Mouse (Mus musculus): ENCODE results near the gene Traf3ip2.

Gene Traf3ip2

GRCm38 (mm10) chr10:39634423-39635101 lies 21.8 kb downstream of the Traf3ip2 start:
- no peak for DNase-seq (ENCODE audit: low spot score)

DNA sequence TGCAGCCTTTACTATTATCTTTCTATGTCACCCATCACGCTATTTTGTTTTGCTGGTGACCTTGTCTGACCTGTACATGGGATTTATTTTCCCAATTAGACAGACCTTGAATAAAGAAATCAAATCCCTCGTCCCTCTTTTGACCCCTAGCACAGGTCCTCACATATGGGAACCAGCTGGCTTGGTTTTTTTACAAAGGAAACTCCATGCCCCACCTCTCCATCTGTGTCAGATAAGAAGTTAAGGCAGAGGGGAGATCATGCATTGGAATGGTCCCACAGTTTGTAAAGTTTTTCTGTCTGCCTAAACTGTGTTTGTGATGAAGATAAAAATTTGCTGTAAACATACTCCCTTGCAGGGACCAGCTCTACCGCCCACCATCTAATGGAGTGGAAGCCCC lies 26.1 kb downstream of the Traf3ip2 start:
- no peak for DNase-seq (ENCODE audit: low spot score)

- no peak for DNase-seq (ENCODE audit: low spot score)
Measured at GRCm38 (mm10) chr10:39639783-39640182, 27.0 kb downstream of the Traf3ip2 start.

DNA sequence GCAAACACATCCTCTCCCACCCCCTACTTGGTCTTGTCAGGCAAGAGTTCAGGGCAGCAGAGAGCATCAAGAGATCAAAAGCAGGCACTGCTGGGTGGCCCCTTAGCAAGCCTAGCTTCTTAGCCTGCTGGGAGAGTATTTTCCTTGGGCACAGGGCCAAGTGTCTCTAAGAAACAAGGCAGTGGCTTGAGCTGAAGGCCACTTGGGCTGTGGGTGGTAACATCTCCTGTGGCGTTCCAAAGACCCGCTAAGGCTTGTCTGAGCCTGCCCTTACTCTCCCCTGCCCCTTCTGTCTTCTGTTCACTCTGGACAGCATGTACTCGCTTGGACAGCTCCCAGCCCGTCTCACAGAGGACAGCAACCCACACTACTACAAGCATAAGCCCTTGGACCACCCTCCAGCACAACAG lies 28.1 kb downstream of the Traf3ip2 start:
- DNase-seq (ENCODE audit: low spot score): no peak

DNA sequence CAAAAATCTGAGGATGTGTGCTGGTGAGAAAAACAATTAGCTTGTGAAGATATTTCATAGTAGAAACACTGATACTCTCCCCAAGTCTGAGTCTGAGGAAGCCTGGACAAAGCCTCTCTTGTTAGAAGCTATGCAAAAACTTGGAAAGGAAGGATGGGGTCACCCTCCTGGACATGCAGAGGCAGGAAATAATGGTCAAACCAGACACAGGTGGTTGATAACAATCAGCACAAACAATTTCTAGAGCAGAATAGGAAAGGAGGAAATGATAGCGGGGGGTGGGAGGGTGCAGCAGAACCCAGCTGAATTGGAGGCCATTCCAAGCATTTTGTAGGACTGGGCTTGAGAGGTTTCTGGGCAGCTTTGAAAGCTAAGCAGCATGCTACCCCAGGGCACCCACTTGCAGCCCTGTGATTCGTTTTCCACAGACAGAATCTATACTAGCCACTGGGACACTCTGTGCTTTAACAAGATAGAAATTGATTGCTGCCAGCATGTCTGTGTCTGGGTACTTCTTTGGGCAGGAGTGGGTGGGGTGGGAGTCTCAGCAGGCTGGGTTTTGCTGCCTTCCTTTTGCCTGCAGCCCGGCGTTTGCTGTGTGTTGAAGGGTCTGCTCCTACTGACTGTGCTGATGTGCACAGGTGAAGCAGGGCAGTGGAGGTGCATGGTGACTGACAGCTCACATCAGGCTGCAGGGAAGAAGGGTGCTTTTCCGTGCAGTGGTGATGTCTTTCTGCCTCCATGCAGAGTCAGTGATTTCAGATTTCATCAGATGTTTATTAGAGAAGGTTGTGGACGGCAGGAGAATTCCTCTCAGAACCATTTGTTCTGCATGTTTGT lies 33.3 kb downstream of the Traf3ip2 start:
- DNase-seq (ENCODE audit: low spot score): no peak

DNA sequence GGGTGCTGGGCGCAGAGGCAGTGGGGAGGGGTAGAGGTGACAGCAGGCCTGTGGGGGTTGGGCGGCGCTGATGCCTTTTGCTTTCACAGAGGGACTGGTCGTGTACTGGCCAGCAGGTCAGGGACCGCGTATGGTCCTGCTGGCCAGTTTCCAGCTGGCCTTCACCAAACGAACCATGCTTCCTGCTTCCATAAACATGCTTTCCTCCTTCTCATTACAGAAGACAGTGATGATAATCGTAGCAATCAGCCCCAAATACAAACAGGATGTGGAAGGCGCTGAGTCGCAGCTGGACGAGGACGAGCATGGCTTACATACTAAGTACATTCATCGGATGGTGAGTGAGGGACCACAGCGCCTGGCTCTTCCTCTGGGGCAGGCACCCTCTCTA lies 33.9 kb downstream of the Traf3ip2 start:
- DNase-seq (ENCODE audit: low spot score): no peak

GRCm38 (mm10) chr10:39647118-39647517 lies 34.4 kb downstream of the Traf3ip2 start:
- no peak for DNase-seq (ENCODE audit: low spot score)

DNA sequence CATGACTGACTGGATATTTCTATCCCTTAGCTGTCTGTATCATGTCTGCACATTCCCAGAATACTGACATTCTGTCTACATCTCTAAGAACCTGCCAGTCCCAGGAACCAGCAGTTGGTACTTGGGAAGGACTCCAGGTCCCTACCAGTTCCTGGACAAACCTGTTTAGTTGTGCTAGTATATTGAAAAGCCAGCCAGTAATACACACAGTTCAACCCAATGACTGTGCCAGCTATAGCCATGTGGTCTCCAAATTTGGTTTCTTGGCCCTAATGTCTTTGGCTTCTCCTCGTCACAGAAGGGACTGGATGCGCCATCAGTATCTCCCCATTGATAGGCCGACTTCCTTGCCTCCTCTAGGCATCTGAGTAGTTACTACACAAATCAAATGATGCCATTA lies 35.5 kb downstream of the Traf3ip2 start:
- DNase-seq (ENCODE audit: low spot score): no peak

GRCm38 (mm10) chr10:39649550-39649949 lies 36.8 kb downstream of the Traf3ip2 start:
- DNase-seq (ENCODE audit: low spot score): no peak

DNA sequence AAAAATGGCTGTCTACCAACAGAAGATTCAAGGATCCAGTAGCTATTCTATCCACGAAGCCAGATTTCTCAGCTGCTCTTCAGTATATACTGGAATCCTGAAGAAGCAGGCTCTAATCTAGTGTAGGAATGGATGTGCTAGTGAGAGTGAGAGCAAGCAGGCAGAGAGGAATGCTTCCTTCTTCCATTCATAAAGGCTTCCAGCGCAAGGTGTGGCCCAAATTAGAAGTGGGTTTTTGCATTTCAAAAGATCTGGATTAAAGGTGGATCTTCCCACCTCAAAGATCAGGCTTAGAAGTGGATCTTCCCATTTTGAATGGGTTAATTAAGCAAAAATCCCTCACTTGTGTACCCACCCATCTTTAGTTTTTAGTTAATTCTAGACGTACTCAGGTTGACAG lies 37.6 kb downstream of the Traf3ip2 start:
- no peak for DNase-seq (ENCODE audit: low spot score)

DNA sequence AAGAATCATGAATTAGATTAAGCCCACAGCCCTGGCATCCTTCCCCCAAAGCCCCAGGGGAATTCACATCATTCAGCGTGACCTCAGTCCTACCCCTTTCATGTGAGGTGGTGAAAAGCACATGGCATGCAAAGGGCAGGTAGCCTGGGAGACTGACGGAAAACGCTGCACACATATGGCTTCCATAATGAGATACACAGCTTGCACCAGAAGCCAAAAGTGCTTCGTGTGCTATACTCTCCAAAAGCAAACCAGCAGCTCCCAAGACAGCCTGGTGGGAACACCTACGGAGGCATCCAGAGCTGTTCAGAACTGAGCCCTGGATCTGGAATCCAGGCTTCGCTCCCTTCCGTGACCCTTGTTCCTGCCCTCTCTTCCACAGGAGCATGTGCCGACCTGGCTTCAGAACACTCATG lies 41.3 kb downstream of the Traf3ip2 start:
- DNase-seq (ENCODE audit: low spot score): no peak

GRCm38 (mm10) chr10:39658901-39659410 lies 46.2 kb downstream of the Traf3ip2 start:
- DNase-seq (ENCODE audit: low spot score): no peak

DNA sequence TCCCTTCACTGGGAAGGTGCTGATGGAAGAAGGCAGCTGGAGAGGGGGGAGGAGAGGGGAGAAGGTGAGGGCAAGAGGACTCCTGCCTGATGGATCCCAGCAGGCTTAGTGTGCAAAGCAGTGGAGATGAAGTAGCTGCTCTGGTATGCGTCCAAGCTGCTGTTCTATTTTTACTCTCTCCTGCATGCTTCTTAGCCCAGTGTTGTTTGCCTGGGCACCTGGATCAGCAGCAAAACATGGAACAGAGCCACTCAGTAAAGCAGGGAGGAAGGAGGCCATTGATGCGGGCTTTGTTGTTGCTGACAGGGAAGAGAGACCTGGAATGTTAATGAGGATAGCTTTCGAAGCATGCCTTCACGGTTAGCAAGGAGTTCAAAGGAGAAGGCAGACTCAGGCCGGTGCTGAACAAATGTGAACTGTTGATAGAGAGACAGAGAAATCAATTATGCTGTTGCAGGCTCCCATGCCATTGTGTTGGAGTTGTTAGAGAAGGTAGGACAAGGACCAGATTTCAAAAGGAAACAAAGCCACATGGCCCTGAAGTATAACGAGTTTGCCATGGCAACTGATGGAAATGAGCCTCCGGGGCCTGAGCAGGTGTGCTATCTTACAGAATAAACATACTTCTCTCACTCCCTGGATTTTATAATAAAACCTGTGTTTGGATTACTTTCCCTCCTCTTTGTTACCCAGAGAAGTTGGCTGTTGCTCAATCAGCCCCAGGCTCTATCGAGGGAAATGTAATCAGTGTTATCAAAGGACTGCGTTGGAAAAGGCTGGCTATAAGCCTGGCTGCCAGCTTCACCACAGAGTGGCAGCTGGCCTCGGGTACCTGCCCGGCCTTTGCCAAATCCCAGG lies 46.9 kb downstream of the Traf3ip2 start:
- no peak for DNase-seq (ENCODE audit: low spot score)

DNA sequence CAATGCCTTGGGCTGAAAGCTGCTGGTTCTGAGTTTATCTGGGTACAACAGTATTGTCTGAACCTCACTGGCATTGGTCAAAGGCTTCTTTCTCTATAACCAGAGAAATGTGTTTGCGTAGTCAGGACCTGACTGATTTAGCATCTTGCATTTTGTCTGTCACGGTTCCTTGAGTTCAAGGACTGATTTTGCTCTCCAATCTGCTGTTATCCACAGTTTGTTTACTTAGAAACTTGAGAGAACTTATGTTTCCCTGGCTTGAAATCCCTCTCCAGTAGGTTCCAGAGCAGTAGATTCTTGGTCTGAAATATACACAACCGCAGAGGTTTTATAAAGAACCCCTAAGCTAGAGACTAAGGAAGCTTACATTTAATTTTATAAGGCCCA lies 47.5 kb downstream of the Traf3ip2 start:
- DNase-seq (ENCODE audit: low spot score): no peak

- no peak for DNase-seq (ENCODE audit: low spot score)
Measured at GRCm38 (mm10) chr10:39660698-39661097, 48.0 kb downstream of the Traf3ip2 start.

- no peak for DNase-seq (ENCODE audit: low spot score)
Measured at GRCm38 (mm10) chr10:39665071-39665502, 52.4 kb downstream of the Traf3ip2 start.

DNA sequence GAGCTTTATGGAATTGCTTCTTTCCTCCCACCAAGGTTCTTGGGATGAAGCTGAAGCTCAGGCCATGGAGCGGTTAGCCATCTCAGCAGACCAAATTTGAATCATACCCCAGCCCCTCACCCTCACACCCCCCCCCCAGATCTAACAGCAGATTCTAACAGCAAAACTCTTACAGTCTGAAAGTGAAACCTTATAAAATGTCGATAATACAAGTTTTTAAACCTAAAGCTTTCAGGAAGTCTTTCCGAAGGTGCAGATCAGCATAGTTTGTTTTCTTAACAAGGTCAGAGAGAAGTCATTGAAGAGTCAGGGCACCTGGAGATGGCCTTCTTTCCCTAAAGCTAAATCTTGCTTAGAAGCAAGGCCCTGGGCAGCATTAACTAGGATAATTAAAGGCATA lies 53.3 kb downstream of the Traf3ip2 start:
- no peak for DNase-seq (ENCODE audit: low spot score)

GRCm38 (mm10) chr10:39671451-39671850 lies 58.7 kb downstream of the Traf3ip2 start:
- no peak for DNase-seq (ENCODE audit: low spot score)

DNA sequence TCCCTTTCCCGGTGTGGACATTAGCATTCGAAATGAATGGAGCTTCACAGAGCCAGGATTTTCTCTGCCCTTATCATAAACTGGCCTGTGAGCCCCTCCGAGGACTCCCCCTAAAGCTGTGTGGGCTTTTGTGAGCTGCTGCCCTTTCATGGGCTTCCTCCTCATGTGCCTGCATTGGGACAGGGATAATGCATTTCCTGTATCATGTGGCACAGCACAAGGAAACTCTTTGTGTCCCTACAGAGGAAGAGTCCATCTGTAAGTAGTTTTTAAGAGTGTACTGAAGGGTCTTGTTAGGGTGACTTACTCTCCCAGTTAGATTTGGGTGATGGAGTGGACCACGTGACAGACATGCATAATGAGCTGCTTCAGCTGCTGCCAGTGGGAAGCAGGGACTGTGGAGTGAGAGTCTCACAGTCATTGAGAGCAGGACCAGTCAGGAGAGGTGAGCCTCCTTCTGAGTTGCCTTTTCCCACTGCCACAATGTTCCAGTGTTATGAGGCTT lies 59.9 kb downstream of the Traf3ip2 start:
- DNase-seq (ENCODE audit: low spot score): no peak

GRCm38 (mm10) chr10:39674106-39674505 lies 61.4 kb downstream of the Traf3ip2 start:
- no peak for DNase-seq (ENCODE audit: low spot score)

GRCm38 (mm10) chr10:39674766-39675165 lies 62.0 kb downstream of the Traf3ip2 start:
- no peak for DNase-seq (ENCODE audit: low spot score)

- DNase-seq (ENCODE audit: low spot score): no peak
Measured at GRCm38 (mm10) chr10:39678199-39678791, 65.6 kb downstream of the Traf3ip2 start.
